Mouse (Mus musculus) brain, embryonic 14.5 days (tissue): ENCODE data around the gene Oaz2.
A peak's percentile ranks its signal among the peaks of the same experiment; 100 is the strongest.

Experiments
- CTCF ChIP-seq: fragments of 200-500 bp; IDR thresholded peaks from 2 replicates; pipeline ENCODE4 v1.5.1; 2012; ENCODE audit warnings: inconsistent platforms, mild to moderate bottlenecking, moderate library complexity, borderline replicate concordance; ENCODE audit not compliant: insufficient read depth, insufficient read length; ENCODE audit errors: extremely low read depth
- POLR2A ChIP-seq: fragments of 200-500 bp; IDR thresholded peaks from 2 replicates; pipeline ENCODE4 v1.6.1; 2012; ENCODE audit warnings: mild to moderate bottlenecking, inconsistent platforms, borderline replicate concordance; ENCODE audit not compliant: poor library complexity, insufficient read depth, insufficient read length, severe bottlenecking; ENCODE audit errors: extremely low read depth

GRCm38 (mm10) chr9:65676358-65677118 lies 8.7 kb downstream of the Oaz2 start:
- TF ChIP-seq POLR2A (peak; percentile 73; the same call in 1 of the 2 replicates), CTCF (no peak)
